Mouse (Mus musculus) heart, postnatal 14 days (tissue): Measurements from ENCODE around the gene Pzp. TPM values are rescaled to one million over a fixed set of nuclear protein-coding genes. Genes with fewer than 3 reads are reported as not detected.

Experiments used
- DNase-seq, 2 experiments: peaks; one replicate each; pipeline ENCODE4 v3.0.0; 2021 to 2022
- intact Hi-C: fragments of 180-260 bp; cut with DNase I; formaldehyde crosslinking; loops from one replicate; pipeline ENCODE4 v1.15.1; 2025
- long read RNA-seq, 2 experiments: library from polyadenylated mRNA; stranded (forward); transcript quantifications; one replicate each; pipeline ENCODE4 v2.0.0; 2021
- total RNA-seq, 2 experiments: library from RNA; stranded (reverse); gene quantifications; 2 replicates each; pipeline ENCODE4 v1.2.3; 2021

Pzp gene
- 1 to 10 TPM in 1 of 2 experiments, under 1 TPM in 1; 1.00 to 1.1 TPM for total RNA-seq
- long read RNA-seq, experiment 1: 0 reads
- long read RNA-seq, experiment 2, partial matches to known transcripts: 2 of 2 reads
- long read RNA-seq, experiment 2, other reads (novel, unspliced or antisense): 0 of 2 reads

- no peak for DNase-seq
- intact Hi-C loops: no loop called here
Measured at GRCm38 (mm10) chr6:128526601-128527000, at the start of gene Pzp. Pzp (minus strand) TSS chr6:128526720.

- intact Hi-C loops: no loop called here
- DNase-seq: no peak
Measured at GRCm38 (mm10) chr6:128566589-128566988, 40.1 kb upstream of the Pzp start.

DNA sequence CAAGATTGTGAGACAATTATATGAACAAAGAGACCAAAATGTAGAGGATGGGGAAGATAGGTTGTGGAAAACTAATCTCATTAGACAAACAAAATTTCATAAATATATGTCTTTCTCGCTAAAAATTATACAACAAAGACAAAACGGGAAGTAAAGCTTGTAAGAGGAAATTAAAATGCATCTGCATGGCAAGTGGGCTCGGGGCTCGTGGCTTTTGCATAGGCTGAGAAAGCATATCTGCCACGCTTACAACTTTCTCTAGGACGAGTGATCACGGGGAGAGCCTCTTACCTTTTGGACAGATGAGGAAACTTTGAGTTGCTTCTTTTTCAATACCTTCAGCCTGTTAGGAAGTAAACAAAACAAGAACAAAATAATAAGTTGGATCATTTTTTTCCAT is 27.5 kb upstream of the Pzp start:
- intact Hi-C loops: no loop called here
- no peak for DNase-seq

DNA sequence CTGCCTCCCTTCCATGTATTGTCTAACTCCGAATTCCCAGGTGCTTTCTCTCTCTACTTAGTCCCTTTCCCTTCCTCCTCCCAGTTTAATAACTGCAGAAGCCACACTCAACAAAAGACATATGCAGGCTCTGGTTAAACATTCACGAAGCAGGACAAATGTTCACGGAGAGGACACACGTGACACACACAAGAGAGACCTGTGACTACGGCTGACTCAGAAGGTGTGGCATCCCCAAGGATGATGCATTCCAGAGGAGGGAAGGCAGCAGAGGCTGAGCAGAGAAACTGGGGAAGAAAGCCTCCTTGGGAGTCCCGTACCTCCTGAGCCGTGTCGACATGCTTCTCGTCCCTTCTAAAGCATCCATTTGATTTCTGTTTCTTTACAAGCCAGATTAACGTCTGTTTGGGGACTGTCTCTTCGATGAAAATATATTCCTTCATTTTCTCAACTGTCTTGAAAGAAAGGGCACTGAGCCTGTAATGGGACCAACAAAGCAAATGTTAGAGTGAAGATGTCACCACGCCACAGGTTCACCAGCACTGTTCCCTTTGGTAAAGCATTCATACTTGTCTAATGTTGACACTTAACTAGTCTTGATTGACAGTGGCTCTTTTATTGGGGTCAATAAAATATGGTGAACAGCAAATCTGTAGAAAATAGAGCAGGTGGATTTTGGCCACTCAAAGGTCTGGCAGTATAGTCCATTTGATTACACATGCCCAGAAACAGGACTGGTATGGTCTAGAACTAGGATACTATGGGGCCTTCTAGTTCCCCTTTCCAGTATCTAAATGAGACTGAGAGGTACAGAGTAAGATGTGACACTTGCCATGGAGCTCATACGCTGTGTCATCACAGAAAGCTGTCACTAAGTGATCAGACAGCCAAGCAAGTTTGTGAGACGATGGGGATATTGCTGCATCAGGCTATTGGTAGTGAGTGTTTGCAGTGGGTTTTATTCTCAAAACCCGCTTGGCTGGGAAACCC is 23.2 kb upstream of the Pzp start:
- intact Hi-C loops: no loop called here
- DNase-seq: no peak

- intact Hi-C loops: no loop called here
- no peak for DNase-seq
Measured at GRCm38 (mm10) chr6:128548532-128548931, 22.0 kb upstream of the Pzp start.

DNA sequence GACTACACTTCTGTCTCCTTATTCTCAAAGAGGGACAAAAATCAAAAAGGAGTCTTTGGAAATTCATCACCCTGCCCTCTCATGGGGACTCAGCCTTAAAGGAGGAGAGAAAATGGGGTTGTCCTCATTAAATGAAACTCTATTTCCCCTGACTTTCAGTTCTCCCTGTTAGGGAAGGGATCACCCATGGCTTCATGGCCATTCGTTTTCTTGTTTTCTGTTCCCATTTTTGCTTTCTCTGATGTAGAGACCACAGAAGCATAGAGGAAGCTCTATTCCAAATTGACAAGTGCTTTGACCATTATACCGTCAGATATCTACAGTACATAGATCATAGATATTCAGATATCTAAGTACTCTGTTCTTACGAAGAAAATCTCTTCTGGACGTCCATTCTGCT is 18.9 kb upstream of the Pzp start:
- intact Hi-C loops: no loop called here
- DNase-seq: no peak

DNA sequence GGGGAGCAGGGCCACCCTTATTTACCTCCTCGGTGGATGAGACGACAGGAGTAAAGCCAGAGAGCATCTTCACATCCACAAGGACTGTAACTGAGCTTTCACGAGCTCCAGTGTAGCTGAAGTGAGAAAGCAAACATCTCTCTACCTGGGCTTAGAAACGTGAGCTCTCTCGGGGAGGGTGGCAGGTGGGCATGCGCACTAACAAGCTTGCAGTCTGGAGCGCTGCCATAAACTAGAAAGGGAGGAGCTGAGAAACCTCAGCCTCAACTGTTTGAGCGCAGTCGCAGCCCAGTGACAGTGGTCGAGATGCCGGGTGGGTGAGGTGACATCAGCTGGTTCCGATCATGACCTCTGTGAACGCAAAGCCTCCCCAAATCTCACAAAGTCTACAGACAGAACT is 16.7 kb upstream of the Pzp start:
- no peak for DNase-seq
- intact Hi-C loops: no loop called here

GRCm38 (mm10) chr6:128535250-128535649 is 8.7 kb upstream of the Pzp start:
- intact Hi-C loops: no loop called here
- DNase-seq: no peak

DNA sequence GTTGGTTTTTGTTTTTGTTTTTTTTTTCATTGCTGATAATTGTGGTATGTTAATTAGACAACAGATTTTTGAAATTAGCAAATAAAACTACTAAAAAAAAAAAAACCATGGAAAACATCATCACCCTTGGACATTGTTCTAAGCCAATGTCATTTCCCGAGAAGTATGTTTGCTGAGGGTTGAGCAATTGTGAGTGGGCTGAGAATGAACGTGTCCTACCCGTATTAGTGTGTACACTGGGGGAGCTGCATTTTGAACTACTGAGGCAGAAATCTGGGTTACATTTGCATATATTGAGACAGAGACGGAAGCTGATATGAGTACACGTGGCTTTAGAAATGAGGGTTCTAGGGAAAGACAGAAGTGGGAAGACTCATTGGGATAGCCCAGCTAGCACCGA is 6.8 kb upstream of the Pzp start:
- DNase-seq: no peak
- intact Hi-C loops: no loop called here

DNA sequence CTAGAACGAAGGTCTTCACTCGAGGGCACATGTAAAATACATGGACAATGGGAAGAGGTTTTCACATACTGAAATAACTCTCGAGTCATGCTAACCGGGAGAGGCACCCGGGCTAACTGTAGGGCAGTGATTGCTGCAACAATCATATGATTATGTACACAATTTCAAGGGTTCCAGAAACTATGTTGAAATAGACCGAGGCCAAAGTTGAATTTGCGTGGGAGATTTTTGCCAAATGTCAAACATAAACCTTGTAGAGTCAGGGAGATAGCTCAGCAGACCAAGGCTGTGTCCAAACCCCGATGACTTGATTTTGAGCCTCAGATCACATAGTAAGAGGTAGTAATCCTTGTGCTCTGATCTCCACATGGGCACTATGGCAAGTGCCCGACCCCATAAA is 6.2 kb upstream of the Pzp start:
- no peak for DNase-seq
- intact Hi-C loops: no loop called here

DNA sequence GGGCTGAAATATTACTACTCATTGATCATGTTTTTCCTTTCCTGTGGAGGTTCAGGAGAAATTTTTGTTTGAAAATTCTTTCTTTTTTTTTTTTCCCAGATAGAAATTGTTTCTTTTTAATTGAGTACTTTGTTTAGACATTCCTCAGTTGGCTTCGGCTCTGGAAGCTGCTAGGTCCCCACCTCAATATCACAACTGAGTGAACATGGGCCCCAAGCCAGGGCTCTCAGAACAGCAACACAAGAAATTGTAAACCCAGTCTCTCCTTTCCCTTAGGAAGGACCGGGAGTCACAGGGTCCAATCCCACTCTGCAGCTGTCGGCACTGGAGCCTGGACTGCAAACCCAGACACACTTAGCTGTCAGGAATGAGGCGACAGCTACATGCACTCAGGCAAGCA is 2.0 kb upstream of the Pzp start:
- DNase-seq: no peak
- intact Hi-C loops: no loop called here

- no peak for DNase-seq
- intact Hi-C loops: no loop called here
Measured at GRCm38 (mm10) chr6:128527110-128527509, 590 bp upstream of the Pzp start.

- intact Hi-C loops: no loop called here
- DNase-seq: no peak
Measured at GRCm38 (mm10) chr6:128525801-128526200, 719 bp downstream of the Pzp start.

DNA sequence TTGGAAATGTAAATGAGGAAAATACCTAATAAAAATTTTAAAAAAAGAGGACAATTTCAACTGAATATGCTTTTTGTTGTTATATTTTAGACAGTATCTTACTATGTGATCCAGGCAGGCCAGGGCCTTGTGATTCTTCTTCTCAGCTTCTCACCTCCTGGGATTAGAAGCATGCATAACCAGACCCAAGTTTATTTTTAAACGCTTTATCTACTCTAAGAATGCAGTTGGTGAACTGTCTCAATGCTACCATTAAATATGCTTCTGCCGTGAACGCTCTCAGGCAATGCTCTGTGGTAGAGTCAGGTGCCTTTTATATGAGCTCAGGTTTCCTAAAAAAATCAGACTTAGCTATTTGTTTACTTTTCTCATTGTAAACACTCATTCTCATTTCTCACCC is 3.2 kb downstream of the Pzp start:
- no peak for DNase-seq
- intact Hi-C loops: no loop called here

- DNase-seq: no peak
- intact Hi-C loops: no loop called here
Measured at GRCm38 (mm10) chr6:128519159-128519558, 7.4 kb downstream of the Pzp start.

DNA sequence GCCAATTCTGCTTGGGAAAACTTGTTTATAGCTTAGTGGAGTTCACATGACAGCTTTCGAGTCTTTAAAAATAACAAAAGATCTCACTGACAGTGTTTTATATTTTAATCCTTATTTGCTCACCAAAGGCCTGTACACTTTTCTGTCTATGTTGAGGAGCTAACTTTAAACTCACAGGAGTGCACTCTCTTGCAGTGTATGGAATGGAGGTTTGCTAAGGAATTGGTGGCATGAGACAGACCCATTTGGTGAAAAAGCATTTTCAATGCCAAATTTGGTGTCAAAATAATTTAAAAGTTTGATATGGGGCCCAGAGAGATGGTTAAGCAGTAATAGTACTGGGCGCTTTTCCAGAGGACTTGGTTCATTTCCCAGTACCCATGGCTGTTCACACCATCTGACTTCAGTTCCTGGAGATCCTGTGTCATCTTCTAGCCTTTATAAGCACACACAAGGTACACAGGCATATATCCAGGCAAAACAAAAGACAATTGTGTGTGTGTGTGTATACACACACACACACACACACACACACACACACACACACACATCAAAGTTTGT is 20.8 kb downstream of the Pzp start:
- intact Hi-C loops: no loop called here
- DNase-seq: no peak

GRCm38 (mm10) chr6:128504743-128505142 is 21.8 kb downstream of the Pzp start:
- intact Hi-C loops: no loop called here
- DNase-seq: no peak

GRCm38 (mm10) chr6:128495346-128495745 is 31.2 kb downstream of the Pzp start:
- DNase-seq: no peak
- intact Hi-C loops: no loop called here

DNA sequence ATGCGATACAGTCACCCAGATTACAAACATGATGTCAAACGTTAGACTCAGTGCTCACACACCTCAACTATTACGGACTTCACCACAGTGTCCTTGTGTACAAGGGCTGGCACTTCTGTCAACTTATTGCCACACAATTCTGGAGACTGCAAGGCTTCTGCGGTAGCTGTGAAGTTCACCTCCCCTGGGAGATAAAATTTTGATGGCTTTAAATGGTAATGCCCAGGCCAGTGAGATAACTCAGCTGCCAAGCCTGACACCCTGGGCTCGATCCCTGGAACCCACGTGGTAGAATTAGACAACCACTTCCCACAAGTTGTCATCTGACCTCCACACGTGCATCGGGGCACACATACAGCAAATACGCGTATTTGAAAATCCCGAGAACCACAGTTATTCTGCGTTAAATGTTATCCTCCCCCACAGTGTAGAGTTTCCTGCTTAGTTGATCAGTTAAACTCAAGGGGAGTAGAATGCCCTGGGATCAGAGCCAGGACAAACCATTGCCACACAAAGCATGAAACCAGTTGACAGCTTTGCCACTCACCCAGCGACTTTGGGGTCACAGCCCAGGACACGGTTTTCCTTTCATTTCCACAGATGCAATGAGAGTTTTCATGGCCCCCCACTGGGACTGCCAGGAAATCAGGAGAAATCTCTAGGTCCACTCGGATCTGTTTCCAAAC is 31.7 kb downstream of the Pzp start:
- peak; percentile 6 to 10 for DNase-seq

GRCm38 (mm10) chr6:128491916-128492315 is 34.6 kb downstream of the Pzp start:
- intact Hi-C loops: no loop called here
- DNase-seq: no peak

More for the DNA sequence above, 31.7 kb downstream of the Pzp start:
- intact Hi-C loops: no loop called here

DNA sequence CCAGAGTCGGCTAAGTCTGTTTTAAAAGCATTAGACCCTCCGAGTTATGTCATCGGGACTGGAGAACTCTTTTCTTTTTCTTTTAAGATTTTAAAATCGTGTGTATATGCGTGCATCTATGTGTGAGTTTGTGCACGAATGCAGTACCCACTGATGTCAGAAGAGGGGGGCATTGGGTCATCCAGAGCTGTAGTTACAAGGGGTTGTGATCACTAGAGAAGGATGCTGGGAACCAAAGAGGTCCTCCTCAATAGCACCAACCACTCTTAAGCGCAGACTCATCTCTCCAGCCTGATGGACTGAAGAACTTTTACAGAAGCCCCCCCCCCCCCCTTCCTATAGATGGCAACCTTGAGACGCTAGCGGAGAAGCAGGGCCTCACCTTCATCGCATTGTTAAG is 36.4 kb downstream of the Pzp start:
- DNase-seq: no peak
- intact Hi-C loops: no loop called here
